Mouse (Mus musculus) lung, postnatal 4 days (tissue): Measurements from ENCODE around the gene Acer1.

Experiments used
- DNase-seq, 2 experiments: peaks; one replicate each; pipeline ENCODE4 v3.0.0; 2021

Acer1 gene

DNA sequence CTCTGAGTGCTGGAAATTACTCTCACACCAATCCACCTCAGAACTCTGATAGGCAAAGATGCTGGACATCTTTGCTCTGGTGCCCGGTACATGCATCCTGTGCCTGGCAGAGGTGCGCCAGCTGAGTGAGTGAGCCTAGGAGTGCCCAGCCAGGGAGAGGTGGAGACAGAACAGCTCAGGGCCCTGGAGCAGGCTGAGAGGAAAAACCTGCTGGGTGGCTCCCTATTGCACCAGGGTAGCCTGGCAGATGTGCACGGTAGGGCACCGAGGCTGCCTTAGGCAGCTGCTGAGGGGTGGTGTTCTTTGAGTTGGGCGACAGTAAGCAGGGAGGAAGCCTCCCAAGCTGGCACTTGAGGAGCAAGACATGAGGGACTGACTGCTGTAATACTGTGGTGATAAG is at the start of gene Acer1:
TSS of gene Acer1 (minus strand) at position 114 of the 400 bp plus-strand sequence.
- no peak for DNase-seq

- peak; percentile 53 to 58 for DNase-seq
These were observed 49.2 kb upstream of the Acer1 start, which contains the start of gene Khsrp for GRCm38 (mm10) chr17:57030931-57031660. Gene Khsrp, minus strand, starts transcription at chr17:57031522.

- no peak for DNase-seq
These were observed 47.8 kb upstream of the Acer1 start for GRCm38 (mm10) chr17:57029691-57030090.

DNA sequence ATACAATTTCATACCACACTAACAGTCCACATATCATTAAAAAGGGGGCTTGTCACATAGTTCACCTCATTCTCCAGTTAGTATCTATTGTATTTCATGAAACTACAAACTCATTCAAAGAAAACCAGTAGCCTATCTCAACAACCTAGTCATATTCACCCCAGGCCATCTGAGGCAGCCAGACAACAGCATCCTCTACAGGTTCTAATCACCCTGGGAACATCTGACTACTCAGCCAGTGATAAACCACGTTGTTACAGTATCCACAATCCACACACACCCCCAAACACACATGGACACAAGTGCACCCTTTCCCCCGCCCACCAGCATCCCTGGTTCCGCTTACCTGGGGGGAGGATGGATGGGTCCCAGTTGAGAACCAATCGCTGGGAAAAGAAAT is 45.5 kb upstream of the Acer1 start:
- no peak for DNase-seq

DNA sequence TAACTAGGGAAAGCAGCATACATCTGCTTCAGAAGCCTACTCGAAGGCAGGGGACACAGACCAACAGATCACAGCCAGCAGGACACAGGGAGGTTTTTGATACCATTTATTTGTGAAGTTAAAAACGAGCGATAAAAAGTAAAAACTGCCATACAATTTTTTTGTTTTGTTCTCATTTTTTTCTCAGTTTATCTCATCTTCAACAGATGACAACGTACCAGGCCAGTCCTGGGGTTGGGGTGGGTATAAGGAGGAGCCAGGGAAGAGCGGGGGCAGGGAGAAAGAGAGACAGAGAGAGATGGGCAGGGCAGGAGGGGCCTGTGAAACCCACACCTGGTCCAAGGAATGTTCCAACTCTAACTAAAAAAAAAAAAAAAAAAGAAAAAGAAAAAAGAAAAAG is 39.0 kb upstream of the Acer1 start:
- DNase-seq: no peak

GRCm38 (mm10) chr17:57019693-57020092 is 37.8 kb upstream of the Acer1 start:
- no peak for DNase-seq

- peak in 1 of 2 experiments; percentile 19 for DNase-seq
These were observed 30.4 kb upstream of the Acer1 start for GRCm38 (mm10) chr17:57012245-57012795.

DNA sequence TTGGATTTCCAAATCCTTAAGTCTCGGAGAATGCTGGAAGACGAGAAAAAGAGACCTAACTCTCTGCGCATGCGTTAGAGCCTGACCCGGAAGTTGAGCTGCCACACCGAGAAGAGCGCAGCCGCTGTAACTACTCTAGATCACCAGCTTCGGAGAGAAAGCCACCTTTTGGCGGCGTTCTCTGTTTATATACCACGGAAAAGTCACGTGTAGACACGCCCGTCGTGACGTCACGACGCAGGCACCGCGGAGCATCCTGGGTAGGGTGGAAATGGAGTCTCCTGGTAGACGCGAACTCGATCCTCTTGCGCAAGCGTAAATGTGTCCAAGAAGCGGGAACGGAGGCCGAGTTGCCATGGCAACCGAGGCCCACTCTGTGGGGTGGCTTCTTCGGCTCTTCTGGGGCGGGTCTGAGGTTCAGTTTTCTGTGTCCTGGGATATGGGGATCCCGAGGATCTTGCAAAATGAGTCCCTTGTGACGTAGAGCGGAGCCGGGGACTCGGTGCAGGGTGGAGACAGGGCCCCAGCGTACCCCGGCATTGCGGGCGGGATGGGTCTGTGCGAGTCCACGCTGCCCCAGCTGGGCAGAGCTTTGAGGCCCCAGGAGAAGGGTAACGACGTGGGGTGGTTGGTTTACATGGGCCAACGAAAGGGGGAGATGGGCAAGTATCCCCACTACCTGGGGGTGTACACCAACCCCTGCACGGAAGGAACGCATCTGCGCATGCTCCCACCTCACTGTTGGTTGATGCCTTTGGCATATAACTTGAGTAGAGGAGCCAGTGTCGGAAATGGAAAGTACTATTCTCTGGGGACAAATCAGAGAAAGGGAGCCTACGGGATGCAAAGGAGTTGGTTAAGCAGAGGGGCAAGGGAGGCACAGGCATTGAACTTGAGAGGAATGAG is 29.6 kb upstream of the Acer1 start, which contains the start of the genes Gtf2f1 and Gm17949:
TSS of gene Gtf2f1 (minus strand) at position 53 of the 906 bp plus-strand sequence.
TSS of gene Gm17949 (plus strand) at position 234 of the 906 bp plus-strand sequence.
- DNase-seq: peak; percentile 95

DNA sequence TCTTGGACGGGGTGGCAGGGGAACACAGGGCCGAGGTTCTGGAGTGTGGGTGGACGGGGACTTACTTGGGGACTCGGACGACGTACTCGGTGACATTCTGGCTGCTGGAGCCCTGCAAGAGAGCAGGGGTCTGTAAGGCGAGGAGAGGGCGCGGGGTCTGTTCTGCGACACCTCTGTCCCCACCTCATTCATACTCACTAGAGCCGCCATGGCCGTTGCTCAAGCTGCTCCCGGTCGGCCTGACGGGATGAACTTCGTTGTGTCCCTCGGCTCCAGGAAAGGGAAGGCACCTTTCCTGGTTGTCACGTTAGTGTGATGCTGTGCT is 28.9 kb upstream of the Acer1 start:
- DNase-seq: no peak

- no peak for DNase-seq
These were observed 25.4 kb upstream of the Acer1 start for GRCm38 (mm10) chr17:57007137-57007905.

DNA sequence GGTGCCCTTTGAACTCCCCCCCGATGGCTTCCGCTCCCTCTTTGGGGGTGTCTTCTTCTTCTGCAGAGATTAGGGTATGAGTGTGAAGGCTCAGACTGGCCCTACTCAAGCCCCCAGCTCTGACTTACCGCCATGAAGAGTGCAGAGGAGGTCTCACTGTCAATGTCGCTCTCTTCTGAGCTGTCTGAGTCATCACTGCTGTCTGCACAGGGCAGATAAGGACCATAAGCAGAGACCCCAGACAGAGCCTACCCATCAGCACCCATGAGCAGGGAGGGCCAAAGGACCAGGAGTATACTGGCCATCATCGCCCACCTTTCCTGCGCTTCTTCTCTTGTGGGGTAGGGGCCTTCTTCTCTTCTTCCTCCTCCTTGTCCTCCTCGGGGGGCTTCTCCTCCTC is 22.1 kb upstream of the Acer1 start:
- DNase-seq: no peak

GRCm38 (mm10) chr17:57001228-57001627 is 19.3 kb upstream of the Acer1 start:
- no peak for DNase-seq

- no peak for DNase-seq
These were observed 18.2 kb upstream of the Acer1 start, which contains the start of gene Pspn for GRCm38 (mm10) chr17:56999968-57000609. Gene Pspn, minus strand, starts transcription at chr17:57000018.

GRCm38 (mm10) chr17:56999414-56999813 is 17.5 kb upstream of the Acer1 start:
- DNase-seq: no peak

- DNase-seq: peak; percentile 96 to 98
These were observed 15.2 kb upstream of the Acer1 start, which contains the start of gene Alkbh7 for GRCm38 (mm10) chr17:56997029-56997667. Gene Alkbh7, plus strand, starts transcription at chr17:56997339.

- no peak for DNase-seq
These were observed 14.6 kb upstream of the Acer1 start for GRCm38 (mm10) chr17:56996506-56996905.

DNA sequence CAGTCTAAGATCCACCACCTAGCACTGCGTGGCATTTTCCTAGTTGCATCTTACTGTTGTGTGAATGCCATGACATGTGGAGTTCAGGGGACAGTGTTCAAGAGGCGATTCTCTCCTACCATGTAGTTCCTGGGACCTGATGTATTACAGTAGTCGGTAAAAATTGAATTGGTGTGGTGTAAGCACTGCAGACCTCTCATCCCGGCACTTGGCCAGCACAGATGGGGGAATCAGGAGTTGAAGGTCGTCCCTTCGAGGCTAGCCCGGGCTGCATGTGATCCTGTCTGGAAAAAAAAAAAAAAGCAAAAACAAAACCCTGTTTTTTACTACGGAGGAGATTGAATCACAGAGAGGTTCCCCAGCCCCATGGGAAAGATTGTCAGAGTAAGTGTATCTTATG is 13.1 kb upstream of the Acer1 start:
- no peak for DNase-seq

- peak in 1 of 2 experiments; percentile 7 for DNase-seq
These were observed 9.0 kb upstream of the Acer1 start for GRCm38 (mm10) chr17:56990966-56991365.

- DNase-seq: peak; percentile 96
These were observed 8.3 kb upstream of the Acer1 start, which contains the start of gene Clpp for GRCm38 (mm10) chr17:56990115-56990746. Gene Clpp, plus strand, starts transcription at chr17:56990305.

GRCm38 (mm10) chr17:56989467-56990114 is 7.7 kb upstream of the Acer1 start:
- peak; percentile 19 to 82 for DNase-seq
